ENCODE assay signal across 8 mouse cellular contexts in the genomic region with DNA sequence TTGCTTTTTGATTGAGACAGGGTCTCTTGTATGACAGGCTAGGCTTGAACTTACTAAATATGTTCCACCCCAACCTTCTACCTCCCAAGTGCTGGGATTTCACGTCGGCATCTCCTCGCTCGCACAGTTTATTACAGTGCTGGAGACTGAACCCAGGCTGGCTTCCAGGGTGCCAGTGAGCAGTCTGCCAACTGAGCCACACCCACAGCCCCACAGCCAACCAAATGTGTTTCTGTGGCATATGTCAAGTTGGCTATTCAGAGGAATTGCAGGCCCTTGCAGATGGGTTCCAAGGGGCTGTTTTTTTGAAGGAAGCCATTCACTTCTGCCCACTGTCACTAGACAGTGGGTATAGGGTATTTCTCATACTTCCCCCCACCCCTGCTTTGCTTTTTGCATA. TPM values are rescaled to one million over a fixed set of nuclear protein-coding genes. Genes with fewer than 3 reads are reported as not detected.
A peak's percentile ranks its signal among the peaks of the same experiment; 100 is the strongest.
DNase-seq lines count a peak whose midpoint lies in the region; ATAC-seq lines count a peak whose summit lies in the region.

No protein-coding gene starts in this region.

- no peak overlapping the region for H3K27ac ChIP-seq in midbrain, embryonic 11.5 days (ENCODE audit: low read depth, low read length)

- WGBS in midbrain, embryonic 11.5 days: 95% methylated on average over 4 of the region's 4 CpGs

- H3K9ac ChIP-seq in midbrain, embryonic 11.5 days (ENCODE audit: low read length): no peak overlapping the region

- no peak overlapping the region for H3K4me2 ChIP-seq in midbrain, embryonic 11.5 days

- no peak for ATAC-seq in midbrain, embryonic 11.5 days (ENCODE audit: low FRiP score)

- peaks cover 21% of the 10 kb centered on the region for H3K4me1 ChIP-seq in midbrain, embryonic 11.5 days (ENCODE audit: control insufficient read depth, insufficient read depth, low read length)

- no peaks in the 10 kb centered on the region for H3K36me3 ChIP-seq in midbrain, embryonic 11.5 days (ENCODE audit: control insufficient read depth, insufficient read depth, low read length)

- H3K4me3 ChIP-seq in midbrain, embryonic 11.5 days (ENCODE audit: low read depth, low read length): no peak overlapping the region

- no peaks in the 10 kb centered on the region for H3K9me3 ChIP-seq in midbrain, embryonic 11.5 days (ENCODE audit: control insufficient read depth, low read length)

- H3K27me3 ChIP-seq in midbrain, embryonic 11.5 days (ENCODE audit: control insufficient read depth, insufficient read depth, low read length): no peaks in the 10 kb centered on the region

- intact Hi-C loops in left cerebral cortex, postnatal 4 days (cut with DNase I): no loop called here
- intact Hi-C loops in left cerebral cortex, postnatal 10 days (cut with DNase I): no loop called here

- DNase-seq in adrenal gland, postnatal 36 days: peak; percentile 31 to 56
- no peak for DNase-seq in adrenal gland, postnatal 4 days (ENCODE audit: low spot score in 2 of 2)
- DNase-seq in left cerebral cortex, postnatal 4 days: peak; percentile 66
- no peak for DNase-seq in left cerebral cortex, postnatal 10 days (ENCODE audit: extremely low spot score in 1 of 2, low spot score in 2 of 2)
- peak; percentile 57 to 65 for DNase-seq in cerebellum, postnatal 36 days
- peak; percentile 55 to 76 for DNase-seq in lung, postnatal 4 days
- DNase-seq in frontal cortex, postnatal 14 days (ENCODE audit: low spot score in 2 of 2): no peak
- DNase-seq in midbrain, embryonic 11.5 days (ENCODE audit: low spot score, missing footprints): no peak

RNA-seq across cellular contexts. Expression of a gene that starts 7.3 kb away (rescaled TPM):
- 100 to 1,000 TPM; 114 to 115 TPM for total RNA-seq in adrenal gland, postnatal 36 days (2021)
- 100 to 1,000 TPM; 169 to 172 TPM for total RNA-seq in adrenal gland, postnatal 4 days (2021)
- 10 to 100 TPM; 70.0 to 70.2 TPM for total RNA-seq in left cerebral cortex, postnatal 4 days (2021)
- 10 to 100 TPM; 82.6 to 85.7 TPM for total RNA-seq in left cerebral cortex, postnatal 10 days (2021)
- 71.2 and 77.6 TPM in 2 replicates for polyA plus RNA-seq in midbrain, embryonic 11.5 days (2014; fragmentation: Nextera tagmentation; extraction: Ambion mirVana)

RNA-seq across cellular contexts. Expression of a gene that starts 52.0 kb away (rescaled TPM):
- total RNA-seq in adrenal gland, postnatal 36 days (2021): 1 to 10 TPM; 7.3 to 10.0 TPM
- total RNA-seq in adrenal gland, postnatal 4 days (2021): 1 to 10 TPM; 4.9 to 5.0 TPM
- not detected for total RNA-seq in left cerebral cortex, postnatal 4 days (2021)
- total RNA-seq in left cerebral cortex, postnatal 10 days (2021): under 1 TPM; 0.36 to 0.56 TPM
- polyA plus RNA-seq in midbrain, embryonic 11.5 days (2014; fragmentation: Nextera tagmentation; extraction: Ambion mirVana): 0.37 and 0.41 TPM in 2 replicates

Comparison
In these comparisons a context has a peak if more than half of its experiments do, and no peak if none do; other contexts are left out.
1. DNase-seq: peak in adrenal gland, postnatal 36 days (2 of 2), left cerebral cortex, postnatal 4 days (single experiment), cerebellum, postnatal 36 days (2 of 2) and lung, postnatal 4 days (2 of 2); none in adrenal gland, postnatal 4 days (0 of 2), left cerebral cortex, postnatal 10 days (0 of 2), frontal cortex, postnatal 14 days (0 of 2) and midbrain, embryonic 11.5 days (single experiment).